Mouse (Mus musculus): ENCODE data around the gene Fam72a. TPM values are rescaled to one million over a fixed set of nuclear protein-coding genes. Genes with fewer than 3 reads are reported as not detected.
A peak's percentile ranks its signal among the peaks of the same experiment; 100 is the strongest.

Fam72a gene
- total RNA-seq, 1 experiment from 2014 or later = 1.3 TPM

- peak; percentile 84 for DNase-seq
Observed at GRCm38 (mm10) chr1:131526371-131527270, 1.1 kb upstream of the Fam72a start.

DNA sequence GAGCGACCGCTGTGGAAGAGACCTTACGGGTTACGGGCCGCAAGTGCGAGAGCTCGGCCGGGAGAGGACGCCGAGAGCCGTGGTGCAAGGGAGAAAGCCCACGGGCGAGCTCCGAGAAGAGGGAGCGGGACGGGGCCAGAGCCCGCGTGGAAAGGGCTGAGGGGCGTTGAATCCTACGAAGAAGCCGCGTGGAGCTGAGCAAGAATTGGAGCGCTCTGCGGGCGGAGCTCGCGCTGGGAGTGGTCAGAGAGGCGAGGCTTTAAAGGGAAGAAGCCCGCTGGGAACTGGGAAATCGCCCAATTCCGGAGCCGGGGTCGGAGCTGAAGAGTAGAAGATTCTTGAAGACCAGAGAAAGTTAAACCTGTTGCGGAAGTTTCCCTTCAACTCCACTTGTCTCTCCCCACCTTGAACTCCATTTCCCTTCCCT, 391 bp downstream of the Fam72a start:
- peak; percentile 82 for DNase-seq

DNA sequence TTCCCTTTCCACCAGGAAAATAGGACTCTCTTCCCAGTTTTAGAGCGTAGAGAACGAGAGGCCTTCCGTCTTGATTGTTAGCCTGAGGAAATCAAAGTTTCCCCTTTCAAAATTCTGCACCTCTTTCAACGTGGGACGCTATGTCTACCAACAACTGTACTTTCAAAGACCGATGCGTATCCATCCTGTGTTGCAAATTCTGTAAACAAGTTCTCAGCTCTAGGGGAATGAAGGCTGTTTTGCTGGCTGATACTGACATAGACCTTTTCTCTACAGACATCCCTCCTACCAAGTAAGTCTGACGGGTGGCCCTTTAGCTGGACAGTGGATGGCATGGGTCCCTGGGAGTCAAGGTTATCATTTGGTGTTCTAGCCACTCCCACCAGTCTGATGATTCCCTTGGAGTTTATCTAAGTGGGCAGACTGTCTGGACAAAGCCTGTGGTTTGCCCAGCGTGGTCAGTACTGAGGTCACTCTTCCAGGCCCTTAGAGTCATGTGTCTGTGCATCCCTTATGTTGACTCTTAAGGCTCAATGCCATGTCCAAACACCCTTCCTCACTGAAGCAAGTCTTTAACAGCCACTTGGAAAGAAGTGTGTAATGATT, 961 bp downstream of the Fam72a start:
- no peak for DNase-seq

DNA sequence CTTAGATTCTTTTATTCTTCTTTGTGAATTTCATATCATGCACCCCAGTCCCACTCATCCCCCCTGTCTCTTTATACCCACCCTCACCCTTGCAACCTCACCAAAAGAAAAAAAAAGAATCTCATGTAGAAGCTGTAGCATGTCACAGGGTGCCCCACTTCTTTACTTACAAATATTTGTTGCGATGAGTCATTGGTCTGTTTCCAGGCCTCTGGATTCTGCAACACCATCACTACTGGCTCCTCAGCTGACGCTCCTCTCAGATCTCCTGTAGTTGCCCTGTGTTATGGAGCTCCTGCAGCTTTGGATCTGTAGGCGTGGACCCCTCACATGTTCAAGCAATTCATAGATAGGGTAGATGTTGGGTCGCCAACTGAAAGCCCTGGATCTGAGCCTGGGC, 12.1 kb downstream of the Fam72a start:
- no peak for DNase-seq

DNA sequence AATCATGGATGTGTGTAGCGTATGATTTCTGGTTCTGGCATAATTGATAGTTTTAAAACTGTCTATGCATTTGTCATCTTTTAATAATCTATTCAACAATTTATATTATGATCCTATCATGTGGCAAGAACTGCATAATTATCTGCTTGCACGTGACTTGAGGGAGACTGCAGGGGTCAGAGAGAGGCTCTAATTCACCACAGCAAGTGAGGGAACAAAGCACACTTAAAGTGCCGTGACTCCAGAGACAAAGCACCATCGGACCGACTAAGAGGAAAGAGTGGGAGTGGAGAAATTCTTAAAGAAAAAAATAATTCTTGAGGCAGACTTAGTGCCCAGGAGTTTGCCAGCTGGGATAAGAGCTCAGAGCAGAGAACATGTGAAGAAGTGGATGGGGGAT, 13.1 kb downstream of the Fam72a start:
- no peak for DNase-seq

- no peak for DNase-seq
Observed at GRCm38 (mm10) chr1:131541431-131541830, 13.7 kb downstream of the Fam72a start.

DNA sequence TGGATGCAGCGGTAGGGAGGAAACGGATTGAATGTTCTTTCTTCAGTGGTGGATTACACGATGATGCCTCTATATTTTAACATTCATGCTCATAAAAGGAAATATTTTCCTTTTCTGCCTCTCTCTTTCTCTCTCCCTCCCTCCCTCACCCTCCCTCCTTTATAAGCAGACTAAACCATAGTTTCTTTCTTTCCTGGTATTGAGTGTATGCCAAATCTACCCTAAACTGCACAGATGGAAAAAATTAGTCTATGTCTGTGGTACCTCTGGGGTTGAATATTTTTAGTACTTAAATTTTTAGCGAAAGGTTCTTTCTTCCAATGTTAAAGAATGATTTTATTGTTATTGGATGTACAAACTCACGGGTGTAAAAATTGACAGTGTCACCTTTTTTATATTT, 14.2 kb downstream of the Fam72a start:
- DNase-seq = no peak

GRCm38 (mm10) chr1:131543886-131544565, 16.3 kb downstream of the Fam72a start:
- DNase-seq = no peak

DNA sequence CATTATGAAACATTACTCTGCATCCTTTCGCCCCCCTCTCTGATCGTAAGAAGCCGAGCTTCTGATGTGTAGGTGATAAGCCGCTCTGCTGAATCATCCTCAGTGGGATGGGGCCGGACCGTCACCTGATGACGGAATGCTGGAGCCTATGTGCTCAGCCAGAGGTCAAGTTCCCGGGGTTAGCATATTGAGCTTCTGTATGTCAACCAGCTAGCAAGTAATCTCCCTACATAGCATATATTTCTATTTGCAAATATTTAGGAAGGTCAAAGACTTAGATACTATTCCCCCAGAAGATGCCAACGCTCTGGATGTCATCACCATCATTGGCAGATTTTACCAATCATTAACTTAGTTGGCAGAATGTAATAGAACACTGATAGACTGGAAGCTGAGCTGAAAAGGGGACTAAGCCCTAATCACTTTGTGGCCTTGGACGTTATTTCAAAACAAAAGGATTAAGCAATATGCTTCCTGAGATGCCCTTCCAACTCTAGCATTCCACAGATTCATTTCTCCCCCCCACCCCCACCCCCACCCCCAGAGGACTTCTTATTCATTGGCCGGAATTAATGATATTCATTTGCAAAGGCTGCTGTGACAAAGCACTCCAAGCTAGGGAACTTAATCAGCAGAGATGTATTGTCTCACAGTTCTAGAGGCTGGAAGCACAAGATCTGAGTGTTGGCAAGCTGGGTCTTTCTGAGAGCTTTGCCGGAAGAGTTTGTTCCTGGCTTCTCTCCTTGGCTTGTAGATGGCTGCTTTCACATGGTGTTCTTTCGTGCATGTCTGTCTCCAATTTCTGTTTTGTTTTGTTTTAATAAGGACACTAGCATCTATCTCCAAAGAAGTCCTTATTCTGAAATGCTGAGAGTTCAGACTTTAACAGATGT, 19.3 kb downstream of the Fam72a start:
- DNase-seq = no peak

DNA sequence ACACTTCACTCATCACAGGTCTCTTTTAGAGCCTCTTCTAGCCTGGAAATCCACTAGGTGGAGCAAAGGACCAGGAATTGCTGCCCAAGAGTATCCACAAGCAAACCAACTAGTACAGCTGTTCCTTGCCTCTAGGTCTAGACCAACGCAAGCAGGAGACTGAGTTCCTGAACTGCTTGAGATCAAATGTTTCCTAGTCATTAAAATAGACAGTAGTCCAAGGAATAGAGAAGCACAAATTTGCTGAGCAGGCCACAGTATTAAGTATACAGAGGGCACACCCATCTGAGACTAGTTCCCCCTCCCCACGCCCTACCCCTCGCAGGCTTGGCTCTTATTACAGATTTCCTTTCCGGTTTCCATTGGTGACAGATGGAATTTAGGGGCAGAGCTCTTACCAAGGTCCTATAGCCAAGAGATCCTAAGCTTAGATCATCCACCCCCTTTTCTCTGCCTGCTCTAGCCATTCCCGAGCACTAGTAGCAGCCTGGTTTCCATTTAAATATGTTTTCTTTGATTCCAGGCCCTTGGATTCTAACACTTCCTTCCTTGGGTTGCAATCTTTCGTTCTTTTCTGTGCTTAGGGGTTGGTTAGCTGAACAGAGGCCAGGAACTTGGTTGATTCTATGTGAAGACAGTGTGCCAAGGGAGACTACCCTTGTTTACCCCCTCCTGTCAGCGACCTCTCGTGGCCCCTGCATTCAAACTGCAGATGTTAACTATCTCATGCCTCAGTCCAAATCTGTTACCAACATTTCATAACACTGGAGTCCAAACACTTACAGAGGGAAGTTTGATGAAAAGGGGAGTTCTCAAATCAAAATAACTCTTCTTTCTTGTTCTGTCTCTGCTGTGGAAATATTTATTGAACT, 21.0 kb downstream of the Fam72a start:
- DNase-seq = peak; percentile 30

DNA sequence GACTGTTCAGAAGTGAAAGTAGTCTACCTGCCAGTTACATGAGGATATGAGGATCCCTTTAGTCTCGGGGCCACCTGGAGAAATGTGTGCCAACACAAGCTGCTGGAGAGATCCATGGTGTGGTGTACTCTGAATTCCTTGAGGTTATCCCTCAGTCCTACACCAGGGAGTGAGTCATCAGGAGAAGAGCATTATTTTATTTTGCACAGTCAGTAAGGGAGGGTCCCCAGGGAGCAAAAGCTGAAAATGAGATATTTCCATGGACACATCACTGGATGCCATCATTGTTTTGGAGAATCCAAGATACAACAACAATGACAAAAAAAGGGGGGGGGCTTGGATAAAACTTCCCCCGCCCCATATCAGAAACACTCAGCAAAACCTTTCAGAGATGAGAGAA, 24.3 kb downstream of the Fam72a start:
- no peak for DNase-seq

DNA sequence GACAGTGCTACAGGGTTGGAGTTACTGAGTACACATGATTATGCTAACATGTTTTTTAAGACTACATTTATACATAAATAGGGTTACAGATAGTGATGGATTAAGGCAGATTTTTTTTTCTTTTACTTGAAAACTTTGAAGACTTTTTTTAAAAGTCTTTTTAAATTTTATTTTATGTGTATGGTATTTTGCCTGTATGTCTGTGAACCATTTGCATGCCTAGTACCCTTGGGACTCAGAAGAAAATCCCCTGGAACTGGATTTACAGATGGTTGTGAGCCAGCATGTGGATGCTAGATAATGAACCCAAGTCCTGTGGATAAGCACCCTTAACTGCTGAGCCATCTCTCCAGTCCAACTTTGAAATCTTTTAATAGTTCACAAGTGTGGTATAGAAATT, 25.7 kb downstream of the Fam72a start:
- DNase-seq = no peak

DNA sequence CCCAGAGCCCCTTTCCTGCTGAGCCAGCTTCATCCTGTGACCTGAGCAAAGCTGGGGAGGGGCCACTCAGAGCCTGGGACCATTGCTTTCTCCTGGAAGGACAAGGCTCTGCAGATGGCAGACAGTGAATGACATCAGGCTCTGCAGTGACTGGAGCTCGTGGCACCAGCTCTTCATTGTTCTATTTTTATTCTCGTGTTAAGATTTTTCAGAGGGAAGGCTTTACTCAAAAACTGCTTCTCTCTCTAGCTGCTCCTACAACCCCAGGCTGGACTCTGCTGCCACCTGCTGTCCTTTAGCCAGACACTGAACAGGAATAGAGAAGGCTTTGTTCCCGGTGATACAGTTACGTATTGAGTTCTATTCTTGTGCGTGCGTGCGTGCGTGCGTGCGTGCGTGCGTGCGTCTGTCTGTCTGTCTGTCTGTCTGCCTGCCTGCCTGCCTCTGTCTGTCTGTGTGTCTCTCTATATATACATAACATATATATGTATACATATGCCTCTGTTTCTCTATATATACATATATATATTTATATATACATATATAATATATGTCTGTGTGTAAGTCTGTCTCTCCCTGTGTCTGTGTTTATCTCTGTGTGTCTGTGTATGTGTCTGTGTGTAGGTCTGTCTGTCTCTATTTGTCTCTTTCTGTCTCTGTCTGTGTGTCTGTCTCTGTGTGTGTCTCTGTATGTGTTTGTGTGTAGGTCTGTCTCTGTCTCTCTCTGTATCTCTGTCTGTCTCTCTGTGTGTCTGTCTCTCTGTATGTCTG, 27.5 kb downstream of the Fam72a start:
- DNase-seq = peak; percentile 89

- DNase-seq = no peak
Observed at GRCm38 (mm10) chr1:131560500-131560899, 32.8 kb downstream of the Fam72a start.

- no peak for DNase-seq
Observed at GRCm38 (mm10) chr1:131562081-131562480, 34.4 kb downstream of the Fam72a start.

GRCm38 (mm10) chr1:131566056-131566455, 38.4 kb downstream of the Fam72a start:
- DNase-seq = peak; percentile 34

- no peak for DNase-seq
Observed at GRCm38 (mm10) chr1:131569721-131570120, 42.0 kb downstream of the Fam72a start.

DNA sequence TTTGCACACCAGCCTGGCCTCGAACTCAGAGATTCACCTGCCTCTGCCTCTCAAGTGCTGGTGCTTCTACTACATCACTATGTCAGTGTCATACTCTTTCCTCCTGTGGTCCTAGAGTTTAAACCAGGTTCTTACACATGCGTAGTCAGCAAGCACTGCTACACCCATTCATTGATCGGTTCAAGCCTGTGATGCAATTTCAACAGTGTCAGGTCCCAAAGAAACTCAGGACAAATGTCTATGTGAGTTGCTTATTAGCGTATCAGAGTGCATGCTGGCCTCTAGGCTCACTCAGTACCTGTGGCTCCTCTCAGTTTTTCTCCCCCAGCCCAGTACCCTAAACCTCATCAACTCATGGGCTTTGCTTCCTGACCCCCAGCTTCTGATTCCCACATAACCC, 42.7 kb downstream of the Fam72a start:
- DNase-seq = no peak

DNA sequence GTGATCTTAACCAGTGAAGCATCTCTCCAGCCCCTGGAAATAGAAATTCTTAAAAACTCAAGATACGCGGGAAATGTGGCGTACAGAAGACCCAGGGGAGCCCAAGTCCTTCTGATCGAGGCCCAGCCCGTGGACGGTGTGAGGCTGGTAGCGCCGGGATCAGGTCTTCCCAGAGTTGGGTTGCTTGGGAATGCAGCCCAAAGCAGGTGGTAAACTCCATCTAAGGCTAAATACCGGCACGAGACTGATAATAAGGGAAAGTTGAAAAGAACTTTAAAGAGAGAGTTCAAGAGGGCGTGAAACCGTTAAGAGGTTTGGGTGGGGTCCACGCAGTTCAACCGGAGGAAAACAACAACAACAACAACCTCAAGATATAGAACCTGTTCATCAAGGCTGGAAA, 46.0 kb downstream of the Fam72a start:
- DNase-seq = no peak

- DNase-seq = no peak
Observed at GRCm38 (mm10) chr1:131578943-131579680, 51.4 kb downstream of the Fam72a start.

Data from adrenal gland, postnatal 14 days (tissue).